Mouse (Mus musculus) forebrain, embryonic 11.5 days (tissue): ENCODE data around the gene Syt6. TPM values are rescaled to one million over a fixed set of nuclear protein-coding genes. Genes with fewer than 3 reads are reported as not detected.

Experiments
- ATAC-seq: fragments of 200-750 bp; cut with Nextera tagmentation; replicated peaks from 2 replicates; pipeline ENCODE4 v1.8.0; 2017; ENCODE audit warnings: moderate TSS enrichment; ENCODE audit not compliant: low FRiP score
- DNase-seq: peaks from one replicate; pipeline ENCODE4 v3.0.0-alpha.2; 2017; ENCODE audit warnings: low spot score
- H3K27ac ChIP-seq: fragments of 300-500 bp; sonication (generic); 2 replicates; pipeline ENCODE4 v1.5.1; 2014; ENCODE audit warnings: low read depth, low read length
- H3K27me3 ChIP-seq: fragments of 300-500 bp; sonication (generic); 2 replicates; pipeline ENCODE4 v1.6.1; 2014; ENCODE audit warnings: mild to moderate bottlenecking, low read length, mixed read lengths; ENCODE audit not compliant: control insufficient read depth, insufficient read depth
- H3K36me3 ChIP-seq: fragments of 300-500 bp; sonication (generic); 2 replicates; pipeline ENCODE4 v1.6.1; 2014; ENCODE audit warnings: mild to moderate bottlenecking, low read length, moderate library complexity, mixed read lengths; ENCODE audit not compliant: control insufficient read depth, insufficient read depth
- H3K4me1 ChIP-seq: fragments of 300-500 bp; sonication (generic); replicated peaks from 2 replicates; pipeline ENCODE4 v1.6.1; 2014; ENCODE audit warnings: low read length, mixed read lengths; ENCODE audit not compliant: control insufficient read depth, insufficient read depth
- H3K4me2 ChIP-seq: fragments of 300-500 bp; sonication (generic); 2 replicates; pipeline ENCODE4 v1.6.1; 2014; ENCODE audit warnings: low read depth, mild to moderate bottlenecking, low read length, moderate library complexity, mixed read lengths; ENCODE audit not compliant: severe bottlenecking
- H3K4me3 ChIP-seq: fragments of 300-500 bp; sonication (generic); 2 replicates; pipeline ENCODE4 v1.5.1; 2014; ENCODE audit warnings: low read depth, low read length
- H3K9ac ChIP-seq: fragments of 300-500 bp; sonication (generic); 2 replicates; pipeline ENCODE4 v1.6.1; 2014; ENCODE audit warnings: low read length
- H3K9me3 ChIP-seq: fragments of 300-500 bp; sonication (generic); 2 replicates; pipeline ENCODE4 v1.6.1; 2016; ENCODE audit warnings: low read length, mixed read lengths; ENCODE audit not compliant: control insufficient read depth
- WGBS: fragments of 180-500 bp; shearing (Covaris S2); extraction: QIAGEN DNeasy Blood & Tissue Kit; methylation state at CpG from one replicate; pipeline ENCODE4 v1.1.7; 2014; 5-methylcytosine and 5-hydroxymethylcytosine counted together
- polyA plus RNA-seq: library from polyadenylated mRNA; unstranded; fragments of >200 nt; fragmentation: Nextera tagmentation; extraction: Ambion mirVana; gene quantifications from 2 replicates; pipeline ENCODE4 v1.2.1, GENCODE M21; 2014

Syt6 gene
- polyA plus RNA-seq, 1 experiment from 2014 or later: 1.5 TPM

DNA sequence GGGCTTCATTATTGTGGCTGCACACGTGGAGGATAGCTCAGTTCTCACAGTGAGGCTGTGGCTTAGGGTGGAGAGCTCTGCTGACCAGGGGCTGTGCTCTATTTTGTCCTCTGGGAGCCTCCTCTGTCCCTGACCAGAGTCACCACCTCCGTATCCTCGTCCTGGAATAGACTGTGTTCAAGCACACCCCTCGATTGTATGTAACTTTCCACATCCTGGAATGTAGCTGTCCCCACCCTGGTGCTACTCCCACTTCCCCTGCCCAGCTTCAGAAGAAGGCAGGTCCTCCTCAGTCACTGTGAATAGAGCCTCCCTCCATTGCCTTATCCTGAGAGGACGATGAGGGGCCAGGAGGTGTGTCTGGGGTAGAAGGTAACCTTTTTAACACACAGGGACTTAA is 14.6 kb downstream of the Syt6 start:
- DNase-seq: no peak
- no peak overlapping the region for H3K27ac ChIP-seq
- H3K9me3 ChIP-seq: no peaks in the 10 kb centered on the region
- WGBS: 75% methylated on average over 5 of the region's 5 CpGs
- no peak for ATAC-seq
- H3K9ac ChIP-seq: no peak overlapping the region
- H3K4me2 ChIP-seq: no peak overlapping the region
- H3K27me3 ChIP-seq: no peaks in the 10 kb centered on the region
- no peaks in the 10 kb centered on the region for H3K36me3 ChIP-seq
- no peaks in the 10 kb centered on the region for H3K4me1 ChIP-seq
- no peak overlapping the region for H3K4me3 ChIP-seq

DNA sequence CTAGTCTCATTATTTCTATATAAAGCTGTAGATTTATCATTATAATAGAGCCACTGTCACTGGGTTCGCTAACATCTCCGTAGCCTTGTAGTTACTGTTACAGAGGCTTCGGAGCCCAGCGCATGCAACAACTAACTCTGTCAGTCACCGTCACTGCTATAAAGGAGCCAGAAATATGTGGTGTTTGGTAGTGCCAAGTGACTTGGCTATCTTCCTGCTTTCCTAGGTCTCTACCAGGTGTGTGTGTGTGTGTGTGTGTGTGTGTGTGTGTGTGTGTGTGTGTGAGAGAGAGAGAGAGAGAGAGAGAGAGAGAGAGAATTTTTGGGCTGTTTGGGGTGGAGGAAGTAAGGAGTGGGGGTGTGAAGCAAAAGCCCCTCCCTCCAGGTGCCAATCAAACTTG is 17.6 kb downstream of the Syt6 start:
- no peaks in the 10 kb centered on the region for H3K36me3 ChIP-seq
- H3K4me3 ChIP-seq: no peak overlapping the region
- H3K9ac ChIP-seq: no peak overlapping the region
- WGBS: 97% methylated on average over 5 of the region's 5 CpGs
- H3K4me2 ChIP-seq: no peak overlapping the region
- H3K9me3 ChIP-seq: no peaks in the 10 kb centered on the region
- no peaks in the 10 kb centered on the region for H3K27me3 ChIP-seq
- H3K27ac ChIP-seq: no peak overlapping the region
- ATAC-seq: no peak
- no peaks in the 10 kb centered on the region for H3K4me1 ChIP-seq
- DNase-seq: no peak

DNA sequence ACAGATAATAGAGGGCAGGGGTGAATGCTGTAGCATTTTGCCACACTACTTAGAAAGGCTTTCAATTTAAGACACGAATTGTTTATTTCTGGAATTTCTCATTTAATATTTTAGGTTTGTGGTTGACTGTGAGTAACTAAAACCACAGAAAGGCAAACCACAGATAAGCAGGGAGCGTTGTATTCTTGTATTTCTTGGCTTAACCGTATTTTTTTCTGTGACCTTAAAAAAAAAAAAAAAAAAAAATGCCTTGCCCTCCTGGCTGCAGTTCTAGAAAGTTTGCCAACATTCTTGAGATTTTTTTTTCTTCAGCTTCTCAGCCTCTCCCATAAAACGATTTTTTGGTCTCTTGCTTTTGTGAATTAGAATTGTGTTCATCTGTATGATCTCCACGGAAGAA is 18.6 kb downstream of the Syt6 start:
- Histone ChIP-seq H3K36me3 (no peaks in the 10 kb centered on the region), H3K4me1 (no peaks in the 10 kb centered on the region), H3K9me3 (no peaks in the 10 kb centered on the region), H3K27ac (no peak overlapping the region), H3K9ac (no peak overlapping the region), H3K27me3 (no peaks in the 10 kb centered on the region), H3K4me3 (no peak overlapping the region), H3K4me2 (no peak overlapping the region)
- ATAC-seq (no peak), DNase-seq (no peak)
- WGBS: 84% methylated on average over 5 of the region's 5 CpGs

DNA sequence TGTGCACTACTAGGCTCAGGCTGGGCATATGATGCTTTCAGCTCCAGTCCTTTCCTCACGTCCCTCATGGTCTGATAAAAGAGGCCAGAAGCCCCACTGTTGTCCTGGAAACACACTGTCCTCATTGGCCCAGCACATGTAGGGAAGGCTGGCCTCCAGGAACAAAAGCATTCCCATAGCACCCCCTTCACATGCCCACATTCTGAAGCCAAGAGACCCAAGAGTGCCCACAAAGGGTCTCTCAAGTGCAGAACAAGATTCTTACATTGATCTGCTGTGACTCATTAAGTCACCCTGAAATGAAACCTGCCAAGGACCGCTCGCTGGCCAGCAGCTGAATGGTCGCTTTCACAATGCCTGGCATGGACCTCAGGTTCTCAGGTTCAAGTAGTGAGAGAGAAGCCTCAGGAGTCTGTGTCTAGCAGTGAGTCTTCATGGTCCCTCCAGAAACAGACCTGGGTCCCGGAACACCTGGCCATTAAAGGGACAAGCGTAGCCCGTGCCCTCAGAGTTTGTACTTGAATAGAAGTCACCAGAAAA is 20.3 kb downstream of the Syt6 start:
- H3K27me3 ChIP-seq: no peaks in the 10 kb centered on the region
- no peak overlapping the region for H3K4me2 ChIP-seq
- H3K4me1 ChIP-seq: no peaks in the 10 kb centered on the region
- no peaks in the 10 kb centered on the region for H3K9me3 ChIP-seq
- H3K9ac ChIP-seq: no peak overlapping the region
- no peak for ATAC-seq
- DNase-seq: no peak
- no peaks in the 10 kb centered on the region for H3K36me3 ChIP-seq
- H3K4me3 ChIP-seq: no peak overlapping the region
- WGBS: 90% methylated on average over 7 of the region's 7 CpGs
- no peak overlapping the region for H3K27ac ChIP-seq

DNA sequence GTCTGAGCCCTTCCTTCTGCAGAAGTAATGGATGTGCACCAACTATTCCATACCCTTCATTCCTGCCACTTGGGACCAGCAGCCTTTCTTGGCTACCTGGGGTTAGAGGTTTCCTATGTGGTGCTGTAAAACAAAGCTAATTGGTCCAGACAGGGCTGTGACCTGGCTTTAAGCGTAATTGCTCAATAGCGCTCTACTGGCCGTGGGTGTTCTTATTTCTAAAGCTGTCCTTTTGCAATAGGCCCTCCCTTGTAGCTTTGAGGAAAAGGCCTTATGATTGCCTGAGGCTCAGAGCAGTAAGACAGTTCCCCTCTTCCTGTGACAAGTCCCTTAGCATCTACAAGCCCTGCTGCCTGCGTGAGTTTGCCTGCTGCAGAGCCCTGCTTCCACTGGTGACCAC is 22.6 kb downstream of the Syt6 start:
- H3K36me3 ChIP-seq: no peaks in the 10 kb centered on the region
- no peak overlapping the region for H3K27ac ChIP-seq
- DNase-seq: no peak
- no peaks in the 10 kb centered on the region for H3K4me1 ChIP-seq
- no peak overlapping the region for H3K4me2 ChIP-seq
- H3K27me3 ChIP-seq: no peaks in the 10 kb centered on the region
- no peak for ATAC-seq
- H3K4me3 ChIP-seq: no peak overlapping the region
- 77% methylated on average over 4 of the region's 4 CpGs for WGBS
- H3K9me3 ChIP-seq: no peaks in the 10 kb centered on the region
- no peak overlapping the region for H3K9ac ChIP-seq

DNA sequence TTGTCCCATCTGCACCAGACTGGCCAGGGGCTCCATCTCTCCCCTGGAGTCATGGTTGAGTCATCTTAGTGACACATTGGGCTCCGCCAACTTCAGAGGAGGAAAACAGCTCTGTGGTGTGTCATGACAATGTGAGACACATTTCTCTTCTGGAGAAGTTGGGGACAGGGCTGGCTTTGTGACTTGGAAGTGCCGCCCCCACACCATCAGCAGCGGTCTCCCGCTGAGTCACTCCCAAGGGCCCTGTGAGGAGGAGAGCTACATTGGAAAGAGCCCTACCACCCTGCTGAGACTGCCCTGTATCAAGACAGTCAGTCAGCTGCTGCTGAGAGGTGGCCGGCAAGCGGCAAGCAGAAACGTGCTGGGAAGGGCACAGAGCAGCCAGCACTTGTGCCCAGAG is 26.0 kb downstream of the Syt6 start:
- H3K4me1 ChIP-seq: no peaks in the 10 kb centered on the region
- no peak overlapping the region for H3K4me3 ChIP-seq
- no peaks in the 10 kb centered on the region for H3K36me3 ChIP-seq
- no peaks in the 10 kb centered on the region for H3K9me3 ChIP-seq
- no peak overlapping the region for H3K27ac ChIP-seq
- no peak overlapping the region for H3K9ac ChIP-seq
- no peaks in the 10 kb centered on the region for H3K27me3 ChIP-seq
- ATAC-seq: no peak
- no peak for DNase-seq
- WGBS: 45% methylated on average over 7 of the region's 7 CpGs
- H3K4me2 ChIP-seq: no peak overlapping the region

DNA sequence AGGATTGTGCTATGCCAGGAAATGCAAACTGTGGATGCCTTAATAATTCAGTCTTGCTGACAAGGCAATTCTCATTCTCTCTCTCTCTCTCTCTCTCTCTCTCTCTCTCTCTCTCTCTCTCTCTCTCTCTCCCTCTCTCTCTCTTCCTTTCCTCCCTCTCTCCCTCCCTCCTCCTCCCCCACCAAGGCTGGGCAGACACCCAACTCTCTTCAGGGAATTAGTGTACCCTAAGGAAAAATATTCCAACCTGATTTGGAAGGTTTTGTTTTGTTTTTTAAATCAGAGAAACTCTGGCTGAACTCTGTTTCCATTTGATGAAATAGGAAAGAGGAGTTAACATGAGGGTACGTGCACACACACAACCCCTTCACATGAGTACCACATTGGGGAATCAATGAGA is 26.5 kb downstream of the Syt6 start:
- Histone ChIP-seq H3K4me3 (no peak overlapping the region), H3K4me2 (no peak overlapping the region), H3K9me3 (no peaks in the 10 kb centered on the region), H3K36me3 (no peaks in the 10 kb centered on the region), H3K27me3 (no peaks in the 10 kb centered on the region), H3K4me1 (no peaks in the 10 kb centered on the region), H3K9ac (no peak overlapping the region), H3K27ac (no peak overlapping the region)
- DNase-seq: no peak
- WGBS: 73% methylated on average over 1 of the region's 1 CpGs
- ATAC-seq: no peak

DNA sequence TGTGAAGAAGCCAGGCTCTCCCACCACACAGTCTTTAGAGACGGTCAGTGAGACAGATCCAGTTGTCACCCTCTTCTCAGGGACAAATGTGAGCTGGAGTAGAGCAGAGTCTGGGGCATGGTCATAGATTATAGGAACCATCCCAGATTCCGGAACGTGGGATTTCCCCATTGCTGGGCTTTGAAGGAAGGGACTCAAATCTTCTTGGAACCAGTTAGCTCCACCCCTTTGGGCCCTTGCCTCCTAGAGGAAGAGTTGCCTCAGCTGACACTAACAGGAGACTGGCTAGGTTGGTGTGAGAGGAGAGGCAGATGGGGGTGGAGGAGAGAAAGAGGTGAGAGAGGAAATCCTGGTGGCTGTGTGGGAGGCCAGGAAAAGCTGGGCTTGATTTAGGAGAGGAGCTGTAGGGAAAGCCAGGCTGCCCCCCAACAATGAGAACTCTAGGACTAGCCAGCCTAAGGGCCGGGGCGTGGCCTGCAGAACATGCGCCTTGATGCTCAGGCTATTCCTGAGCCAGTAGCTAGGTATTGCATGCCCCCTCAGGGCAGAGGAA is 31.1 kb downstream of the Syt6 start:
- H3K27me3 ChIP-seq: no peaks in the 10 kb centered on the region
- H3K4me2 ChIP-seq: no peak overlapping the region
- no peaks in the 10 kb centered on the region for H3K4me1 ChIP-seq
- ATAC-seq (no peak), DNase-seq (no peak)
- no peak overlapping the region for H3K4me3 ChIP-seq
- H3K36me3 ChIP-seq: no peaks in the 10 kb centered on the region
- no peak overlapping the region for H3K27ac ChIP-seq
- no peaks in the 10 kb centered on the region for H3K9me3 ChIP-seq
- 93% methylated on average over 6 of the region's 6 CpGs for WGBS
- no peak overlapping the region for H3K9ac ChIP-seq
